Mouse (Mus musculus) forebrain, embryonic 12.5 days (tissue): ENCODE data around the gene Fam186b. TPM values are rescaled to one million over a fixed set of nuclear protein-coding genes. Genes with fewer than 3 reads are reported as not detected.
A peak's percentile ranks its signal among the peaks of the same experiment; 100 is the strongest.

Experiments used
- ATAC-seq: fragments of 200-750 bp; cut with Nextera tagmentation; 2 replicates; pipeline ENCODE4 v1.8.0; 2017; ENCODE audit warnings: moderate TSS enrichment; ENCODE audit not compliant: low FRiP score
- H3K27ac ChIP-seq: fragments of 300-500 bp; sonication (generic); 2 replicates; pipeline ENCODE4 v1.5.1; 2016; ENCODE audit warnings: mild to moderate bottlenecking
- H3K27me3 ChIP-seq: fragments of 300-500 bp; sonication (generic); 2 replicates; pipeline ENCODE4 v1.6.1; 2016; ENCODE audit warnings: mild to moderate bottlenecking
- H3K36me3 ChIP-seq: fragments of 300-500 bp; sonication (generic); replicated peaks from 2 replicates; pipeline ENCODE4 v1.6.1; 2016; ENCODE audit warnings: mild to moderate bottlenecking
- H3K4me1 ChIP-seq: fragments of 300-500 bp; sonication (generic); 2 replicates; pipeline ENCODE4 v1.6.1; 2016
- H3K4me2 ChIP-seq: fragments of 300-500 bp; sonication (generic); 2 replicates; pipeline ENCODE4 v1.6.1; 2016; ENCODE audit warnings: mild to moderate bottlenecking, moderate library complexity
- H3K4me3 ChIP-seq: fragments of 300-500 bp; sonication (generic); replicated peaks from 2 replicates; pipeline ENCODE4 v1.5.1; 2016; ENCODE audit warnings: mild to moderate bottlenecking
- H3K9ac ChIP-seq: fragments of 300-500 bp; sonication (generic); 2 replicates; pipeline ENCODE4 v1.6.1; 2016; ENCODE audit warnings: mild to moderate bottlenecking
- H3K9me3 ChIP-seq: fragments of 300-500 bp; sonication (generic); 2 replicates; pipeline ENCODE4 v1.6.1; 2016
- WGBS: fragments of 180-500 bp; shearing (Covaris S2); methylation state at CpG from one replicate; pipeline ENCODE4 v1.1.7; 2016; 5-methylcytosine and 5-hydroxymethylcytosine counted together
- polyA plus RNA-seq: library from polyadenylated mRNA; unstranded; fragments of >200 nt; fragmentation: Nextera tagmentation; extraction: Ambion mirVana; gene quantifications from 2 replicates; pipeline ENCODE4 v1.2.1, GENCODE M21; 2016

The Fam186b gene
- polyA plus RNA-seq, 1 experiment from 2014 or later = 0.19 TPM

DNA sequence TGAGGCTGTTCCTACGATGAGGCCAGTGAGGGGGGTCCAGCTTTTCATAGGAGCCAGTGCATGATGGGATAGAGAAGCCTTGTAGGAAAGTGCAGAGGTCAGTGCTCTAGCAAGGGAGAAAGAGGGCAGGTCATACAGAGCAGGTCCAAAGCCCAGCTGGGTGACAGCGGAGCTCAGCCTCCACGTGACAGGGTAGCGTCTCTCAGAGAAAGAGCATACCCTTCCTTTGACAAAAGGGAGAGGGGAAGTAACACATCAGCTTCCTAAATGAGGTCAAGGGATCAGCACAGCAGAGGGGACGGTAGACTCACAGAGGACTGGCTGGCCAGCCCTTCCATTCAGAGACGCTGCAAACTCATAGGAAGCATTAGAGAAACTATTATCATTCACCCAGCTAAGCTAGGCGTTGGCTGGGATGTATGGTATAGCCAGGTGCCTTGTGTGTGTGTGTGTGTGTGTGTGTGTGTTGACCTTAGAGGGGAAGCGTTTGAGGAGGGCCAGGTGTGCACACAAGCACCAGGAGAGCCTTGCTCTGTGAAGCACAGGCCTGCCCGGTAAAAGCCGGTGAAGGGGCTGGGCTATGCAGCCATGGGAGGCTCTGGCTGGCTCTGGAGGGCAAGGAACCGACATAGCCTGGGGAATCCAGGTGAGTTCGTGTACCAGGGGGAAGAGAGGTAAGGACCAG, 61.2 kb downstream of the Fam186b start:
- peaks cover 43% of the 10 kb centered on the region for H3K27me3 ChIP-seq
- H3K4me3 ChIP-seq = no peak overlapping the region
- H3K36me3 ChIP-seq = no peaks in the 10 kb centered on the region
- WGBS = 58% methylated on average over 12 of the region's 12 CpGs
- 0 out of 2 replicates have a peak, but pooled peaks cover 2% of the 10 kb centered on the region for H3K4me1 ChIP-seq
- no peak overlapping the region for H3K27ac ChIP-seq
- no peak overlapping the region for H3K9ac ChIP-seq
- no peak for ATAC-seq
- no peaks in the 10 kb centered on the region for H3K9me3 ChIP-seq
- no peak overlapping the region for H3K4me2 ChIP-seq

DNA sequence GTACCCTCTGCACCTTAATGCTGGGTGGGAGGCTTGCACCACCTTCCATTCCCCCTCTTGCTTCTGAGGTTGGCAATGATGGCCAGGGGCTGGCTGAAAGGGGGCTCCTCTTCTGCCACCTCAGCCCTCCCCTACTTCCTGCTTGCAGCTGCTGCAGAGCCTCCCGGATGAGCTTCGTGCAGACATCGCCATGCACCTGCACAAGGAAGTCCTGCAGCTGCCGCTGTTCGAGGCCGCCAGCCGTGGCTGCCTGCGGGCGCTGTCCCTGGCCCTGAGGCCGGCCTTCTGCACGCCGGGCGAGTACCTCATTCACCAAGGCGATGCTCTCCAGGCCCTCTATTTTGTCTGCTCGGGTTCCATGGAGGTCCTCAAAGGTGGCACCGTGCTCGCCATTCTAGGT, 62.0 kb downstream of the Fam186b start:
- Histone ChIP-seq H3K27ac (no peak overlapping the region), H3K4me3 (no peak overlapping the region), H3K27me3 (peaks cover 50% of the 10 kb centered on the region), H3K4me1 (0 out of 2 replicates have a peak, but pooled peaks cover 2% of the 10 kb centered on the region), H3K9ac (no peak overlapping the region), H3K36me3 (no peaks in the 10 kb centered on the region), H3K4me2 (no peak overlapping the region), H3K9me3 (no peaks in the 10 kb centered on the region)
- ATAC-seq = no peak
- 64% methylated on average over 17 of the region's 17 CpGs for WGBS

DNA sequence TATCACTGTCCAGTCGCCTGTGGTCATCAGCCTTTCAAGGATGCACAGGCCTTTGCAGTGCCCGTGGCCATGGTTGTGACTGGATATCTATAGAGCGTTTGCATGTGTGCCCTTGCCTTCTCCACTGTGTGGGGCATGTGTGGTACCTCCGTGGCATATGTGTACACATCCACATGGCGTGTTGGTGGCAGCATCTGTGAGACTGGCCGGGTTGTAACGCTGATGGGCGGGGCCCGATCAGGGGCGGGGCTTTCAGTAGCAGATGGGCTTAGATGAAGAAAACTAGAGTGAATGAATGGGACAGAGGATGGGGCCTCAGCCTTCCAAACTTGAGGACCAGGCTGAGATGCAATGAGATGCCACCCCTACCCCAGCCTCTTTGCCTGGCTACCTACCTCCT, 63.7 kb downstream of the Fam186b start:
- 73% methylated on average over 10 of the region's 10 CpGs for WGBS
- Histone ChIP-seq H3K9me3 (no peaks in the 10 kb centered on the region), H3K27me3 (peaks cover 67% of the 10 kb centered on the region), H3K4me3 (no peak overlapping the region), H3K9ac (no peak overlapping the region), H3K27ac (no peak overlapping the region), H3K4me2 (no peak overlapping the region), H3K4me1 (no peaks in the 10 kb centered on the region), H3K36me3 (no peaks in the 10 kb centered on the region)
- ATAC-seq = no peak

DNA sequence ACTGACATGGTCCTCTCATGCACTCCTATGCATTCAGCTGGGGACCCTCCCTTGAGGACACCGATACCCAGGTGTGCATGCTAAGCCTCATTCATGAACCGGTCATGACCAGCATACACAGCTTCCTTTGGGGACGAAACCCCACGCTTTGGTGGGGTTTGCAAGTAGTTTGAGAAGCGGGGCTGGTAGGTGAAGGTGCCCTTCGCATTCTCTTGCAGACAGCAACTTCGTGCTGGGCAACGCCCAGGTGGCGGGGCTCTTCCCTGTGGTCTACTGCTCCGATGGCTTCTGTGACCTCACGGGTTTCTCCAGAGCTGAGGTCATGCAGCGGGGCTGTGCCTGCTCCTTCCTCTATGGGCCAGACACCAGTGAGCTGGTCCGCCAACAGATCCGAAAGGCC, 69.6 kb downstream of the Fam186b start:
- Histone ChIP-seq H3K27me3 (peaks cover 100% of the 10 kb centered on the region), H3K4me1 (peaks cover 37% of the 10 kb centered on the region), H3K27ac (no peak overlapping the region), H3K4me2 (no peak overlapping the region), H3K9me3 (no peaks in the 10 kb centered on the region), H3K4me3 (no peak overlapping the region), H3K36me3 (no peaks in the 10 kb centered on the region), H3K9ac (no peak overlapping the region)
- ATAC-seq = no peak
- 13% methylated on average over 14 of the region's 14 CpGs for WGBS

GRCm38 (mm10) chr15:99225081-99225810, 70.4 kb downstream of the Fam186b start:
- under 1% methylated on average over 22 of the region's 22 CpGs for WGBS
- Histone ChIP-seq H3K9ac (no peak overlapping the region), H3K27ac (no peak overlapping the region), H3K36me3 (no peaks in the 10 kb centered on the region), H3K9me3 (no peaks in the 10 kb centered on the region), H3K4me3 (peak overlapping the region; percentile 44), H3K27me3 (peaks cover 100% of the 10 kb centered on the region), H3K4me2 (peak overlapping the region; percentile 64), H3K4me1 (peaks cover 37% of the 10 kb centered on the region)
- no peak for ATAC-seq

DNA sequence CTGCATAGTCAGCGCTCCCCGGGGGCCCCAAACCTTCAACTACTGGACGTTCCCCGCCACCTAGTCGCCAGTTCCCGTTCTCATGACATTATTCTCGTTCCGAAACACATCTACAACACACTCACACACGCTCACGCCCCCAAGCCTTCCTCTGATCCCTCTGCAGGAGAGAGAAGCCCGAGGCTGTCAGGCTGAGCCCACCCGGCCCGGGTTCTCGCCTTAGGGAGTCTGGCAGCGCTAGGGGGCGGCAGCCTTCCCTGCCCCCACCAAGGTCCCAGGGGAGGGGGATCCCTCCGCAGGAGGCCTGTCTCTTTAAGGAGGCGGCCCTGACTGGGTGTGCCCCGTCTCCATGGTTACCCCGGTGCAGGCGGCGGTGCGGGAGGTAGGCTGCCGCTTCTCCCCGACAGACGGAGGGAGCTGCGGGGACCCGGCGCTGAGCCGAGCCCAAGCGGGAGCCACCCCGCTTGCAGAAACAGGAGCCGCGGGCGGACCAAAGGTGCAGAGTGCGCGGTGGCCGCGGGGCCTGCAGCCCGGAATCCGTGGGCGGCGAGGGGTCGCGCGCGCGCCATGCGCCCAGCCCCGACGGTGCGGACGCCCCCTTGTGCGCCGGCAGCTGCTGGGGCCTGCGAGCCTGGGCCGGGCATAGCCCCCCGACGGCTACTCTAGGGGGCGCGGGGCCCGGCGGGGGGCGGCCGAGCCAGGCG, 71.3 kb downstream of the Fam186b start, which contains the start of gene Kcnh3:
Gene Kcnh3 (plus strand): TSS at position 654 of the 704 bp plus-strand sequence.
- Histone ChIP-seq H3K4me1 (peaks cover 37% of the 10 kb centered on the region), H3K9me3 (no peaks in the 10 kb centered on the region), H3K4me3 (peak within 1 kb of the TSS; percentile 44), H3K4me2 (peak within 1 kb of the TSS; percentile 64), H3K27me3 (peaks cover 100% of the 10 kb centered on the region), H3K9ac (peak within 1 kb of the TSS; percentile 44), H3K27ac (no peak within 1 kb of the TSS), H3K36me3 (no peaks in the 10 kb centered on the region)
- 1% methylated on average over 58 of the region's 66 CpGs for WGBS
- ATAC-seq = peak; percentile 60; the same call in 1 of the 2 replicates

DNA sequence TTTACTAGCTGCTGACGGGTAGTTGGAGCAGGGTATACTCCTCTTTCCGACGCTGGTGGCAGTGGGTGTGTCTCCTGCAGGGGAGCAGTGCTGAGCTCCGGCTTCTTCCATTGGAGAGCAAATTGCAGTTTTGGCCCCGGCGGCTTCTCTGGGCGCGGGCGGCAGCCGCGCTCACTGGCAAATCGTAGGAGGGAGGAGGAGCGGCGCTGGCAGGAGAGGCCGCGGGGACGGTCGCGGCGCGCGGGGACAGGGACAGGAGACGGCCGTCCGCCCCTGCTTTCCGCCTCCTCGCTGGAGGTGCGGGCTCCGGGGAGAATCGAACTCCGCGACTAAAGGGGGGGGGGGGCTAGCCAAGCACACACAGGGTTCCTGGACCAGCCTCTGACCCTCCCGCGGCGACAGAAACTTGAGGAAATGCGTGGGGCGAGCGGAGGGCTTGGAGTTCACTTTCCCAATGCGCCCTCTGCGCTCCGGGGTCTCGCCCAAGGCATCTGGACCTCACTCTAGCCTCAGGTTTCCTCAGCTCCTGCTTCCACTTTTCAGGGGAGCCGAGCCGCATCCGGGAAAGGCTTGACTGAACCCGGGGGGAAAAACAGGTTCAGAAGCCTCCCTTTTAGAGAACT, 72.0 kb downstream of the Fam186b start:
- no peaks in the 10 kb centered on the region for H3K9me3 ChIP-seq
- H3K4me3 ChIP-seq = peak overlapping the region; percentile 44
- peaks cover 37% of the 10 kb centered on the region for H3K4me1 ChIP-seq
- peaks cover 96% of the 10 kb centered on the region for H3K27me3 ChIP-seq
- H3K27ac ChIP-seq = no peak overlapping the region
- H3K36me3 ChIP-seq = no peaks in the 10 kb centered on the region
- H3K4me2 ChIP-seq = peak overlapping the region; percentile 64
- no peak for ATAC-seq
- WGBS = under 1% methylated on average over 44 of the region's 46 CpGs
- H3K9ac ChIP-seq = peak overlapping the region; percentile 44

- Histone ChIP-seq H3K4me2 (peak overlapping the region; percentile 64), H3K36me3 (no peaks in the 10 kb centered on the region), H3K27me3 (peaks cover 89% of the 10 kb centered on the region), H3K9ac (peak overlapping the region; percentile 44; the same call in 1 of the 2 replicates), H3K4me3 (peak overlapping the region; percentile 44), H3K9me3 (no peaks in the 10 kb centered on the region), H3K4me1 (peaks cover 37% of the 10 kb centered on the region), H3K27ac (no peak overlapping the region)
- WGBS = 4% methylated on average over 18 of the region's 18 CpGs
- no peak for ATAC-seq
Observed at GRCm38 (mm10) chr15:99222794-99223584, 72.7 kb downstream of the Fam186b start.

DNA sequence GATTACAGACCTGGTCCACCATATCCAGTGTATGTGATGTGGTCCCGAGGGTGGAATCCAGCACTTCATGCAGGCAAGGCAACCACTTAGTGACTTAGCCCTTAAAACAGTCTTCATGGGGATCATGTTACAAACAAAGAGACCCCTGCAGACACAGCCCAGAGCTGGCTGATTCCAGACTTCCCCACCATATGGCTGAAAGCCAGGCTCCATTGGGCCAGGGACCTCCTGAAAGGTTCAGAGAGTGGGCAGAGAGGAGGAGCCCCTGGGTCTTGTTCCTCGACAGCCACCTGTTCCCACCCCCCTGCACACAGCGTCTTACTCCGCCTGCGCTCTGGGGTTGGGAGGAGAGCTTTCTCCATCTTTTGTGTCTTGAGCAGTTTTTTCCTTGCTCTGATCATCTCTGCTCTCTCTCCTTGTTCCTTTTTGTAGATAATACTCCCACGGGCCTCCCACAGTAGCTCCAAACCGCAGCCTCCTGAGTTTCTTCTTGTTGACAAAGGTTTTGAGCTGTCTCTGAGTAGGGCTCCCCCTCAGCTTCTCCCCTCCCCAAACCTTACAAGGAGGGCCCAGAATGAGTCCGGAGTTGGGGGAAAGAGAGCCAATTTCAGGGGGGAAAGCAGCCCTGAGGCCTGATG, 74.3 kb downstream of the Fam186b start:
- no peak for ATAC-seq
- peaks cover 73% of the 10 kb centered on the region for H3K27me3 ChIP-seq

More for the DNA sequence above, 74.3 kb downstream of the Fam186b start:
- H3K9me3 ChIP-seq = no peaks in the 10 kb centered on the region
- 7% methylated on average over 8 of the region's 8 CpGs for WGBS
- no peak overlapping the region for H3K4me3 ChIP-seq
- no peaks in the 10 kb centered on the region for H3K36me3 ChIP-seq
- H3K9ac ChIP-seq = no peak overlapping the region
- peaks cover 37% of the 10 kb centered on the region for H3K4me1 ChIP-seq
- no peak overlapping the region for H3K27ac ChIP-seq
- H3K4me2 ChIP-seq = no peak overlapping the region
